Mouse (Mus musculus) liver, adult 2 months (tissue): ENCODE results near the gene Fgd6.

ENCODE experiments used
- CTCF ChIP-seq: fragments of 200-500 bp; IDR thresholded peaks from 2 replicates; pipeline ENCODE4 v1.5.1; 2011; ENCODE audit warnings: low read depth, low read length, control low read depth
- POLR2A ChIP-seq: fragments of 200-500 bp; IDR thresholded peaks from 2 replicates; pipeline ENCODE4 v1.6.1; 2011; ENCODE audit warnings: low read length, control low read depth; ENCODE audit not compliant: insufficient read depth; ENCODE audit errors: extremely low read depth

GRCm38 (mm10) chr10:94123581-94123980, 87.8 kb downstream of the Fgd6 start:
- TF ChIP-seq CTCF (no peak), POLR2A (no peak)
